Mouse (Mus musculus) left cerebral cortex, adult 11 months (tissue): ENCODE results near the gene Gpr61.

Experiments used
- DNase-seq: peaks from one replicate; pipeline ENCODE4 v3.0.0; 2022; ENCODE audit warnings: low spot score

The Gpr61 gene

GRCm38 (mm10) chr3:108178756-108179715 is 24.4 kb upstream of the Gpr61 start:
- no peak for DNase-seq

GRCm38 (mm10) chr3:108174672-108175531 is 20.2 kb upstream of the Gpr61 start:
- peak; percentile 67 for DNase-seq

GRCm38 (mm10) chr3:108169199-108169598 is 14.5 kb upstream of the Gpr61 start:
- no peak for DNase-seq

- no peak for DNase-seq
Measured at GRCm38 (mm10) chr3:108167499-108167898, 12.8 kb upstream of the Gpr61 start.

- no peak for DNase-seq
Measured at GRCm38 (mm10) chr3:108166486-108167211, 12.0 kb upstream of the Gpr61 start.

- no peak for DNase-seq
Measured at GRCm38 (mm10) chr3:108165532-108166315, 11.0 kb upstream of the Gpr61 start.

GRCm38 (mm10) chr3:108164807-108165206 is 10.1 kb upstream of the Gpr61 start:
- peak; percentile 83 for DNase-seq

GRCm38 (mm10) chr3:108164091-108164490 is 9.4 kb upstream of the Gpr61 start:
- DNase-seq, result no peak

GRCm38 (mm10) chr3:108158383-108159037 is 3.8 kb upstream of the Gpr61 start:
- DNase-seq, result peak; percentile 73

- DNase-seq, result no peak
Measured at GRCm38 (mm10) chr3:108152290-108152689, 2.4 kb downstream of the Gpr61 start.

GRCm38 (mm10) chr3:108147386-108148235 is 7.1 kb downstream of the Gpr61 start:
- DNase-seq, result peak; percentile 80

- DNase-seq, result no peak
Measured at GRCm38 (mm10) chr3:108146671-108147070, 8.0 kb downstream of the Gpr61 start.

- peak; percentile 71 for DNase-seq
Measured at GRCm38 (mm10) chr3:108145534-108146445, 8.9 kb downstream of the Gpr61 start, which contains the start of gene Gnai3. Gene Gnai3 (minus strand): TSS chr3:108146146.

GRCm38 (mm10) chr3:108140786-108141185 is 13.9 kb downstream of the Gpr61 start:
- no peak for DNase-seq

GRCm38 (mm10) chr3:108139113-108139512 is 15.6 kb downstream of the Gpr61 start:
- DNase-seq, result no peak

- DNase-seq, result peak; percentile 60
Measured at GRCm38 (mm10) chr3:108134701-108135100, 20.0 kb downstream of the Gpr61 start.

GRCm38 (mm10) chr3:108132484-108132883 is 22.2 kb downstream of the Gpr61 start:
- no peak for DNase-seq

- no peak for DNase-seq
Measured at GRCm38 (mm10) chr3:108131821-108132220, 22.9 kb downstream of the Gpr61 start.

- DNase-seq, result no peak
Measured at GRCm38 (mm10) chr3:108131216-108131615, 23.5 kb downstream of the Gpr61 start.
